Mouse (Mus musculus): ENCODE data around the gene Lmo7. TPM values are rescaled to one million over a fixed set of nuclear protein-coding genes. Genes with fewer than 3 reads are reported as not detected.

Gene Lmo7
- polyA plus RNA-seq, 1 experiment from 2014 or later, result 18.0 TPM

DNA sequence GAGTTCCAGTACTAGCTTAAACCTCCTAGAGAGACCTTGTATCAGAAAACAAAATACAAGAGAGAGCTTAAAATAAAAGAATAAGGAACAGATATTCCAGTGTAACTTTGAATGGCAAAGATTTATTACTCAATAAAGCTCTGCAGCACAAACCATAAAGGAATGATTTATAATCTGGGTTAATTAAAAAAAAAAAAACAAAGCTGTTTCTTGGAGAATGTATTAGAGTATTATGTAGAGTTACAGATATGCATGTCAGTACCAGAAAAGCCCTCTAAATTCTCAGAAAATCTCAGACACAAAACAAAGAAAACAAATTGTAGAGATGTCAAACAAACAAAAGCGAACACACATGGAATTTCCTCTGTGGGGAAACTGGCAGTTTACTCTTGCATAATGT is 243.0 kb downstream of the Lmo7 start:
- no peak for ATAC-seq (ENCODE audit: insufficient number of reproducible peaks, insufficient read depth, low FRiP score, low read depth)
- Histone ChIP-seq H3K27ac (ENCODE audit: low read length) (no peak overlapping the region), H3K9ac (replicated peaks; ENCODE audit: low read depth, low read length) (no peak overlapping the region), H3K36me3 (ENCODE audit: control insufficient read depth, insufficient read depth, low read length) (no peaks in the 10 kb centered on the region), H3K4me3 (ENCODE audit: low read depth, low read length) (no peak overlapping the region), H3K27me3 (ENCODE audit: control insufficient read depth, insufficient read depth, low read length) (no peaks in the 10 kb centered on the region), H3K9me3 (ENCODE audit: control insufficient read depth, low read depth, low read length) (no peaks in the 10 kb centered on the region), H3K4me2 (replicated peaks; ENCODE audit: low read depth, low read length) (no peak overlapping the region), H3K4me1 (ENCODE audit: control insufficient read depth, insufficient read depth, low read length) (no peaks in the 10 kb centered on the region)
- WGBS, result 71% methylated on average over 1 of the region's 1 CpGs

DNA sequence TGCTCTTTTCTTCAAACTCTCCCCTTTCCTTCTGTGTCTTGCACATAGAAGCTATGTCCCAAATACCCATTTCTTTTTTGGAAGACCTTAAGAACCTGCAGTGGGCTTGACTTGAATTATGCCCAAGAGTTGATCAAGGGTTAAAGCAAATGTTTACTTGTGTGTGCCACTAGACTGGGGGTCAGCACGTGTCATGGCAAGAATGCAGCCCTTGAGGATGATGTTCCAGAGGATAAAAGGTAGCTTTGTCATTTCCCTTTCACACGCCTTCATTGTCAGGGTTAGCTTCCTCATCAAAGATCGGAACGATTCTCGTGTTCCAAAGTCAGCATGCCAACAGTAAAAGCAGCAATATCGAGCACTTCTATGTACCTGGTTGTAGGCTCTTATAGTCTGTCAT is 243.4 kb downstream of the Lmo7 start:
- H3K27me3 ChIP-seq (ENCODE audit: control insufficient read depth, insufficient read depth, low read length), result no peaks in the 10 kb centered on the region
- no peak overlapping the region for H3K4me3 ChIP-seq (ENCODE audit: low read depth, low read length)
- no peak overlapping the region for H3K4me2 ChIP-seq (replicated peaks; ENCODE audit: low read depth, low read length)
- 37% methylated on average over 6 of the region's 6 CpGs for WGBS
- no peaks in the 10 kb centered on the region for H3K9me3 ChIP-seq (ENCODE audit: control insufficient read depth, low read depth, low read length)
- no peaks in the 10 kb centered on the region for H3K4me1 ChIP-seq (ENCODE audit: control insufficient read depth, insufficient read depth, low read length)
- no peak overlapping the region for H3K9ac ChIP-seq (replicated peaks; ENCODE audit: low read depth, low read length)
- H3K36me3 ChIP-seq (ENCODE audit: control insufficient read depth, insufficient read depth, low read length), result no peaks in the 10 kb centered on the region
- no peak for ATAC-seq (ENCODE audit: insufficient number of reproducible peaks, insufficient read depth, low FRiP score, low read depth)
- no peak overlapping the region for H3K27ac ChIP-seq (ENCODE audit: low read length)

DNA sequence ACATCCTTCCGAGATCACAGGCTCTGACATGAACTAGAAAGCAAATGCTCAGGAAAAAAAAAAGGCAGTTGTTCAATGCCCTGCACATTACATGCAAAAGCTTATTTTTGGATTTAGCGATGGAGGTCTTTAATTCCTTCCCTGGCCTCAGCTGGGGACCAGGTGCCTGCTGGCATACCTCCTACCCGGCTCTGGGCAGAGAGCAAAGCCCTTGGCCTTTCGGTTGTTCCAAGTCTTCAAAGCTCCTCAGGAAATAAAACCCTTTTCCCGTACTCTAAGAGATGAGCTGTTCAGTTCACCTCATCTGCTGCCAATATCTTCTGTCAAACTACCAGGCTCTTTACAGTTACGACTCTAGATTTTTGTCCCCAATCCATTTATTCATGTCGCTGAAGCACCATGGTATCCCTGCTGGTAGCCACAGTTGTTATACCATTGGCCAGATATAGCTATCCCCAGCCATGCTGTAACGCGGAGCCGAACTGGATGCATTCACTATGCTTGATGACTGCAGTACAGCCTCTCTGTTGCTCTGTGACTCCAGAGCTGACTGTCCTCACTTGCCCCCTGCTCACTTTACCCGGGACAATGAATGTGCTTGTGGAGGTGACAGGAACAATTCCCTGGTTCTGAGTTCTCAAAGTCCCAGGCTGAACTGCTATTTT is 246.4 kb downstream of the Lmo7 start:
- no peak overlapping the region for H3K27ac ChIP-seq (ENCODE audit: low read length)
- H3K9me3 ChIP-seq (ENCODE audit: control insufficient read depth, low read depth, low read length), result no peaks in the 10 kb centered on the region
- ATAC-seq (ENCODE audit: insufficient number of reproducible peaks, insufficient read depth, low FRiP score, low read depth), result no peak
- H3K4me2 ChIP-seq (replicated peaks; ENCODE audit: low read depth, low read length), result no peak overlapping the region
- H3K9ac ChIP-seq (replicated peaks; ENCODE audit: low read depth, low read length), result no peak overlapping the region
- no peaks in the 10 kb centered on the region for H3K4me1 ChIP-seq (ENCODE audit: control insufficient read depth, insufficient read depth, low read length)
- WGBS, result 88% methylated on average over 11 of the region's 11 CpGs
- no peaks in the 10 kb centered on the region for H3K36me3 ChIP-seq (ENCODE audit: control insufficient read depth, insufficient read depth, low read length)
- no peak overlapping the region for H3K4me3 ChIP-seq (ENCODE audit: low read depth, low read length)
- H3K27me3 ChIP-seq (ENCODE audit: control insufficient read depth, insufficient read depth, low read length), result no peaks in the 10 kb centered on the region

Other genes with a start within 250 kb of the Lmo7 start
- 8.7 and 8.9 TPM in 2 replicates for gene Tbc1d4, start 120.8 kb upstream of the Lmo7 start, polyA plus RNA-seq (2014; fragmentation: Nextera tagmentation; extraction: Ambion mirVana)
- 94.2 and 109 TPM in 2 replicates for gene Commd6, start 89.3 kb upstream of the Lmo7 start, polyA plus RNA-seq (2014; fragmentation: Nextera tagmentation; extraction: Ambion mirVana)
- 126 and 131 TPM in 2 replicates for gene Uchl3, start 76.0 kb upstream of the Lmo7 start, polyA plus RNA-seq (2014; fragmentation: Nextera tagmentation; extraction: Ambion mirVana)
- 0.68 and 1.2 TPM in 2 replicates for gene Gm9922, start 143 bp upstream of the Lmo7 start, polyA plus RNA-seq (2014; fragmentation: Nextera tagmentation; extraction: Ambion mirVana)

Data from stomach, embryonic 14.5 days (tissue).